Mouse (Mus musculus) spleen, adult 2 months (tissue): ENCODE data around the gene Ssc4d. TPM values are rescaled to one million over a fixed set of nuclear protein-coding genes. Genes with fewer than 3 reads are reported as not detected.

Source experiments
- DNase-seq, 2 experiments: peaks; one replicate each; pipeline versions ENCODE4 v3.0.0 to v3.0.0-alpha.2; 2012 to 2021; ENCODE audit warnings: low spot score in 2 of 2, low read depth in 1 of 2
- H3K27ac ChIP-seq: fragments of 200-500 bp; 2 replicates; pipeline ENCODE4 v1.5.1; 2012; ENCODE audit warnings: low read length, inconsistent platforms; ENCODE audit not compliant: insufficient read depth
- H3K27me3 ChIP-seq: fragments of 200-500 bp; 2 replicates; pipeline ENCODE4 v1.6.1; 2012; ENCODE audit warnings: mild to moderate bottlenecking, moderate library complexity, low read length, inconsistent platforms; ENCODE audit not compliant: control insufficient read depth, insufficient read depth
- H3K36me3 ChIP-seq: fragments of 200-500 bp; 2 replicates; pipeline ENCODE4 v1.6.1; 2012; ENCODE audit warnings: mild to moderate bottlenecking, low read length, inconsistent platforms; ENCODE audit not compliant: control insufficient read depth, insufficient read depth
- H3K4me1 ChIP-seq: fragments of 200-500 bp; 2 replicates; pipeline ENCODE4 v1.6.1; 2011; ENCODE audit warnings: inconsistent platforms; ENCODE audit not compliant: control insufficient read depth, insufficient read depth, insufficient read length
- H3K4me3 ChIP-seq: fragments of 200-500 bp; 2 replicates; pipeline ENCODE4 v1.5.1; 2011; ENCODE audit warnings: mild to moderate bottlenecking, inconsistent platforms; ENCODE audit not compliant: insufficient read depth, insufficient read length; ENCODE audit errors: extremely low read depth
- CTCF ChIP-seq: fragments of 200-500 bp; IDR thresholded peaks from 2 replicates; pipeline ENCODE4 v1.5.1; 2011; ENCODE audit warnings: mild to moderate bottlenecking, inconsistent platforms; ENCODE audit not compliant: insufficient read depth, insufficient read length, insufficient replicate concordance; ENCODE audit errors: extremely low read depth
- POLR2A ChIP-seq: fragments of 200-500 bp; IDR thresholded peaks from 2 replicates; pipeline ENCODE4 v1.6.1; 2011; ENCODE audit warnings: low read depth, low read length, inconsistent platforms
- WGBS: fragments of 180-500 bp; shearing (Covaris S2); methylation state at CpG from one replicate; pipeline ENCODE4 v1.1.7; 2018; 5-methylcytosine and 5-hydroxymethylcytosine counted together
- polyA plus RNA-seq: library from polyadenylated mRNA; depleted of rRNA; stranded (reverse); fragments of >200 nt; gene quantifications from 2 replicates; pipeline ENCODE4 v1.2.3, GENCODE M21; 2012; rRNA removed

Gene Ssc4d
- polyA plus RNA-seq, 1 experiment = 2.0 TPM

DNA sequence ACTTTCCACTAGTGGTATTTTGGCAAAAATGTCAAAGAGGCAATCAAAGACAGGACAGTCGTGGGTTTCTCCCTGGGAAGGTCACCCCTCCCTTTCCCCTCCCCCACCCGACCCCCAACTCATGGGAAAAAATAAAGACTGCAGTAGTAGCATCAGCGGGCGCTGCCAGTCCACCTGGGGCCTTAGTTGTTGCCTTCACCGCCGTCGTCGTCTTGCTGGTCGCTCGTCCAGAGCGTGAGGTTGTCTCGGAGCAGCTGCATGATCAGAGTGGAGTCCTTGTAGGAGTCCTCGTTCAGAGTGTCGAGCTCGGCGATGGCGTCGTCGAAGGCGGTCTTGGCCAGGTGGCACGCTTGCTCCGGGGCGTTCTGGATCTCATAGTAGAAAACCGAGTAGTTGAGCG, 63.5 kb downstream of the Ssc4d start:
- TF ChIP-seq CTCF = no peak
- no peak for TF ChIP-seq POLR2A
- H3K27ac ChIP-seq = no peak overlapping the region
- H3K4me3 ChIP-seq = no peak overlapping the region
- no peaks in the 10 kb centered on the region for H3K27me3 ChIP-seq
- DNase-seq = no peak
- WGBS = 95% methylated on average over 25 of the region's 25 CpGs
- peaks cover 4% of the 10 kb centered on the region; the same call in 1 of the 2 replicates for H3K4me1 ChIP-seq
- peaks cover 20% of the 10 kb centered on the region for H3K36me3 ChIP-seq

Other genes starting within 250 kb of the Ssc4d start
- 16.1 and 17.3 TPM in 2 replicates for gene Tmem120a, start 230.1 kb downstream of the Ssc4d start, polyA plus RNA-seq
- not detected in 2 replicates for gene Styxl1, start 196.1 kb downstream of the Ssc4d start, polyA plus RNA-seq
- gene Mdh2, start 196.1 kb downstream of the Ssc4d start, polyA plus RNA-seq = 200 and 320 TPM in 2 replicates
- 0.05 and 0.06 TPM in 2 replicates for gene Srrm3, start 167.6 kb downstream of the Ssc4d start, polyA plus RNA-seq
- 34.0 and 70.5 TPM in 2 replicates for gene Hspb1, start 86.6 kb downstream of the Ssc4d start, polyA plus RNA-seq
- gene Ywhag, start 39.9 kb downstream of the Ssc4d start, polyA plus RNA-seq = 40.9 and 50.0 TPM in 2 replicates
- gene Zp3, start 5.6 kb upstream of the Ssc4d start, polyA plus RNA-seq = not detected in 2 replicates
- gene Dtx2, start 20.3 kb upstream of the Ssc4d start, polyA plus RNA-seq = 25.6 and 32.8 TPM in 2 replicates
- 3.9 and 6.9 TPM in 2 replicates for gene Upk3b, start 64.0 kb upstream of the Ssc4d start, polyA plus RNA-seq
- gene Upk3bl, start 80.0 kb upstream of the Ssc4d start, polyA plus RNA-seq = not detected in 2 replicates
- 38.1 and 43.0 TPM in 2 replicates for gene Rasa4, start 109.4 kb upstream of the Ssc4d start, polyA plus RNA-seq
- 32.3 and 38.1 TPM in 2 replicates for gene Polr2j, start 142.1 kb upstream of the Ssc4d start, polyA plus RNA-seq
- 39.5 and 46.4 TPM in 2 replicates for gene Lrwd1, start 161.5 kb upstream of the Ssc4d start, polyA plus RNA-seq
- 19.6 and 28.4 TPM in 2 replicates for gene Alkbh4, start 161.6 kb upstream of the Ssc4d start, polyA plus RNA-seq
- 113 and 167 TPM in 2 replicates for gene Orai2, start 196.2 kb upstream of the Ssc4d start, polyA plus RNA-seq
- gene Prkrip1, start 224.4 kb upstream of the Ssc4d start, polyA plus RNA-seq = 7.3 and 8.8 TPM in 2 replicates